Mouse (Mus musculus) liver, embryonic 14.5 days (tissue): ENCODE results near the gene Aebp2. TPM values are rescaled to one million over a fixed set of nuclear protein-coding genes. Genes with fewer than 3 reads are reported as not detected.
"Not testable (repeated sequence)": the region's sequence is repeated elsewhere in the genome, so short reads cannot be mapped to it uniquely, and the experiment has no call there.

Experiments
- ATAC-seq: fragments of 200-750 bp; cut with Nextera tagmentation; 2 replicates; pipeline ENCODE4 v1.8.0; 2017; ENCODE audit warnings: moderate number of reproducible peaks, mild to moderate bottlenecking, moderate library complexity; ENCODE audit not compliant: insufficient read depth
- DNase-seq, 3 experiments: peaks; one replicate each; pipeline ENCODE4 v3.0.0-alpha.2; 2012 to 2013; ENCODE audit warnings: low read depth in 3 of 3, low spot score in 3 of 3
- H3K27ac ChIP-seq: fragments of 300-500 bp; sonication (generic); 2 replicates; pipeline ENCODE4 v1.5.1; 2014; ENCODE audit warnings: moderate library complexity, mild to moderate bottlenecking, control low read depth, inconsistent platforms
- H3K27me3 ChIP-seq: fragments of 300-500 bp; sonication (generic); 2 replicates; pipeline ENCODE4 v1.6.1; 2014; ENCODE audit warnings: mild to moderate bottlenecking, low read length, moderate library complexity; ENCODE audit not compliant: control insufficient read depth, insufficient read depth
- H3K36me3 ChIP-seq: fragments of 300-500 bp; sonication (generic); replicated peaks from 2 replicates; pipeline ENCODE4 v1.6.1; 2014; ENCODE audit warnings: low read depth; ENCODE audit not compliant: control insufficient read depth, insufficient read depth
- H3K4me1 ChIP-seq, 2 experiments: fragments of 200-500 bp in 1 of 2; fragments of 300-500 bp in 1 of 2; sonication (generic) in 1 of 2; replicated peaks; 2 replicates each; pipeline ENCODE4 v1.6.1; 2012 to 2014; ENCODE audit warnings: antibody characterized with exemption in 1 of 2, inconsistent platforms in 1 of 2, low read length in 1 of 2; ENCODE audit not compliant: control insufficient read depth in 2 of 2, insufficient read depth in 2 of 2
- H3K4me2 ChIP-seq: fragments of 300-500 bp; sonication (generic); 2 replicates; pipeline ENCODE4 v1.6.1; 2014; ENCODE audit warnings: low read depth, mild to moderate bottlenecking, control low read depth, moderate library complexity
- H3K4me3 ChIP-seq, 2 experiments: fragments of 200-500 bp in 1 of 2; fragments of 300-500 bp in 1 of 2; sonication (generic) in 1 of 2; 2 replicates each; pipeline ENCODE4 v1.5.1; 2012 to 2014; ENCODE audit warnings: low read depth in 2 of 2, low read length in 2 of 2, mild to moderate bottlenecking in 2 of 2, control low read depth in 1 of 2, inconsistent platforms in 1 of 2, moderate library complexity in 1 of 2; ENCODE audit not compliant: insufficient read depth in 1 of 2
- H3K9ac ChIP-seq: fragments of 300-500 bp; sonication (generic); replicated peaks from 2 replicates; pipeline ENCODE4 v1.6.1; 2014; ENCODE audit warnings: mild to moderate bottlenecking, control low read depth, moderate library complexity
- H3K9me3 ChIP-seq: fragments of 300-500 bp; sonication (generic); 2 replicates; pipeline ENCODE4 v1.6.1; 2016; ENCODE audit warnings: low read length, mixed read lengths; ENCODE audit not compliant: control insufficient read depth
- CTCF ChIP-seq: IDR thresholded peaks from 2 replicates; pipeline ENCODE4 v1.5.1; 2016; ENCODE audit warnings: antibody characterized with exemption, low read depth, control low read depth
- EP300 ChIP-seq: IDR thresholded peaks from 2 replicates; pipeline ENCODE4 v1.6.1; 2016; ENCODE audit warnings: antibody characterized with exemption, low read depth
- WGBS: fragments of 180-500 bp; shearing (Covaris S2); extraction: QIAGEN DNeasy Blood & Tissue Kit; methylation state at CpG from one replicate; pipeline ENCODE4 v1.1.7; 2014; ENCODE audit not compliant: insufficient replicate concordance; 5-methylcytosine and 5-hydroxymethylcytosine counted together
- polyA plus RNA-seq, 2 experiments: library from polyadenylated mRNA; depleted of rRNA in 1 of 2; stranded (reverse) in 1 of 2; unstranded in 1 of 2; fragments of >200 nt; fragmentation: Nextera tagmentation in 1 of 2; extraction: Ambion mirVana in 1 of 2; gene quantifications; 2 replicates each; pipeline versions ENCODE4 v1.2.1 to v1.2.3; 2012 to 2014

Aebp2 gene
- polyA plus RNA-seq, 2 experiments: 3.3 to 10.7 TPM

DNA sequence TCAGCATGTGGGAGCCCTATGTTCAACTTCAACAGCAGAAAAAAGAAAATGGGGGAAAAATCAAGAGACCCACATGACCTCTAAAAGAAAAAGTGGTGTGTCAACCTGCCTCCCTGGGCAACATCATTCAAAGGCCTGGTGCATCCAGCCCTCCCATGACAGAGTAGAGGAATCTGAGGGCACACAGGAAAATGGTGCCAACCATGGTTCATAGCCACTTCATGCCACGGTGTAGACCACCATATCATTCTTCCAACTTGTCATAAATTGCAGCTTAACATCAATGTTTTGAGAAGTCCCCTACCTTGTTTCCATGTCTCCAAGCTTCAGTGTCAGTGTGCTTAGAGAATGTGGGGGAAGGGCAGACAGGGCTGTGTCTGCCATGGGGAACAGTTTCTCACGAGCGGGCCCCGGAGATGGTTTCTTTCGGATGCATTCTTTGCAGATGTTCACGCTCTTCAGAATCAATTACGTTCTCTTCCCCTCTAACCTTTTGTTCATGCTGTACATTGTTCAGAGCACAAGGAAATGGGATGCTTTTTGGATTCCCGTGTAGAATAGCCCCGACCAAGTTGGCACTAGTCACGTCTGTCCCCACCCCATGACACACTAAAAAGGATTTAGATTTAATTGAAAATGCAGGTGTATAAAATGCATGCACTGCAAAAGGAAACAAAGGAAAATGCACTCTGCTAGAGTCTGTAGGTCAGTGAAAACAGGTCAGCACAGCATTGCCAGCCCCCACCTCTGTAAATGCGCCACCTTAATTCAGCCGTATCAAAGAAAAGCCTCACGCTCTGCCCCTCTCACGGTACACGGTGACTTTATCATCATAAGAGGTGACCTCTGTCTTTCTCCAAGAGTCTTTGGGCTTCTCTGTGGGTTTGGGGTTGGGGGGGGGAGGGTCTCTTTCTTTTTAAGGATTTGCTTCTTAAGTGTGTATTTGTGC lies 24.8 kb upstream of the Aebp2 start:
- no peaks in the 10 kb centered on the region for H3K27me3 ChIP-seq
- TF ChIP-seq EP300 (no peak), CTCF (no peak)
- no peak overlapping the region for H3K4me3 ChIP-seq
- H3K9ac ChIP-seq: no peak overlapping the region
- H3K9me3 ChIP-seq: no peaks in the 10 kb centered on the region
- 82% methylated on average over 15 of the region's 15 CpGs for WGBS
- H3K4me2 ChIP-seq: no peak overlapping the region
- H3K27ac ChIP-seq: no peak overlapping the region
- DNase-seq (no peak), ATAC-seq (no peak)
- no peaks in the 10 kb centered on the region for H3K4me1 ChIP-seq
- no peaks in the 10 kb centered on the region for H3K36me3 ChIP-seq

- Histone ChIP-seq H3K27ac (no peak overlapping the region), H3K4me3 (no peak overlapping the region), H3K36me3 (no peaks in the 10 kb centered on the region), H3K4me1 (no peaks in the 10 kb centered on the region), H3K9ac (no peak overlapping the region), H3K9me3 (no peaks in the 10 kb centered on the region), H3K4me2 (no peak overlapping the region), H3K27me3 (no peaks in the 10 kb centered on the region)
- no peak for TF ChIP-seq CTCF
- no peak for TF ChIP-seq EP300
- no peak for DNase-seq
- 66% methylated on average over 9 of the region's 9 CpGs for WGBS
- no peak for ATAC-seq
Measured at GRCm38 (mm10) chr6:140598516-140598915, 23.9 kb upstream of the Aebp2 start.

DNA sequence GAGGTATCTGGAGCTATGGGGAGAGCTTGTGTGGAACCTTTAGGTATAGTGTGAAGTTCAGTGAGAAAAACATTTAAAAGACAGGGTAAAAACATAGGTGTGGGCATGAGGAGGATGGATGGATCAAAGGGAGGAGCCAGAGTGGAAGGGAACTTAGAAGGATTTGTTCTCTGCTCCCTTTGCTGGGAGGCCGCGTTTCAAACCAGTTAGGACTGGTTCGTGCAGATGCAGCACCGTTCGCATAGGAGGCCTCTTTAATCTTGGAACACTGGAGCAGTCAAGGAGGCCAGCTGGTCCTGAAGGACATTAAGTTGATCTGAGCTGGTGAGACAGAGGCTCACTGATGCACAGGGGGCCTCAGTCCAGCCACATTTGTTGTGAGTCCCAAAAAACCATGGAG lies 23.1 kb upstream of the Aebp2 start:
- Histone ChIP-seq H3K4me1 (no peaks in the 10 kb centered on the region), H3K27me3 (no peaks in the 10 kb centered on the region), H3K9me3 (no peaks in the 10 kb centered on the region), H3K36me3 (no peaks in the 10 kb centered on the region), H3K4me3 (no peak overlapping the region), H3K9ac (no peak overlapping the region), H3K4me2 (no peak overlapping the region), H3K27ac (no peak overlapping the region)
- ATAC-seq (no peak), DNase-seq (no peak)
- 96% methylated on average over 5 of the region's 5 CpGs for WGBS
- no peak for TF ChIP-seq CTCF
- TF ChIP-seq EP300: no peak

- not testable (repeated sequence) for H3K4me1 ChIP-seq, H3K27me3 ChIP-seq, DNase-seq, ATAC-seq, H3K9ac ChIP-seq, H3K27ac ChIP-seq, H3K4me3 ChIP-seq, H3K9me3 ChIP-seq, H3K36me3 ChIP-seq, H3K4me2 ChIP-seq
- WGBS: 71% methylated on average over 8 of the region's 8 CpGs
Measured at GRCm38 (mm10) chr6:140600671-140601070, 21.8 kb upstream of the Aebp2 start.

DNA sequence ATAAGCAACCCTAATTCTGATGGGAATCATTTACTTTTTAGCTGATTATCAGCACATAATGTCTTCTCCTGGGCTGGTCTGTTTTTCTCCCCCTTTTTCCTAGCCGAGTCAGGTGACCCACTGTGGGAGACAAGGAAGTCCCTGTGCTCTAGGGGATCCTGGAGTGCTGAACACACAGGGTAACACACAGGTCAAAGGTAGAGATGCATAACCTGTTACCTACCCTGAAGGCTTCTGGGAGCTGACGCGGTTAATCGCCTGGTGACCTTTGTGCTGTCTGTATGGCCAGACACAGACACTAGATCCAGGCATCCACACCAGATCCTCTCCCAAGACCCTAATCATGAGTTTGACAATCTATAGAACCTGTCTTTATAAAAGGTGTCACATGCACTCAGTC lies 21.3 kb upstream of the Aebp2 start:
- H3K4me1 ChIP-seq: no peaks in the 10 kb centered on the region
- H3K27ac ChIP-seq: no peak overlapping the region
- TF ChIP-seq CTCF: no peak
- no peak for TF ChIP-seq EP300
- DNase-seq (no peak), ATAC-seq (no peak)
- no peak overlapping the region for H3K4me3 ChIP-seq
- no peaks in the 10 kb centered on the region for H3K27me3 ChIP-seq
- no peaks in the 10 kb centered on the region for H3K36me3 ChIP-seq
- no peak overlapping the region for H3K9ac ChIP-seq
- H3K4me2 ChIP-seq: no peak overlapping the region
- 80% methylated on average over 4 of the region's 4 CpGs for WGBS
- no peaks in the 10 kb centered on the region for H3K9me3 ChIP-seq
